ENCODE assay signal across 18 mouse cellular contexts in genomic region chr10:96656176-96656575, GRCm38 (mm10). TPM values are rescaled to one million over a fixed set of nuclear protein-coding genes. Genes with fewer than 3 reads are reported as not detected.
DNase-seq lines count a peak whose midpoint lies in the region; ATAC-seq and TF ChIP-seq lines count a peak whose summit lies in the region.
"Had no signal": no experiment of that assay in that cellular context is flagged by ENCODE, and none has a peak within 500 bp of the region (broad histone marks: within the 10 kb centered on the region; RNA-seq: fewer than 3 reads in every experiment).

No protein-coding gene starts in this region.

- no peak for TF ChIP-seq POLR2A in heart, adult 2 months (IDR thresholded peaks at IDR 0.05; ENCODE audit: insufficient read depth, low read depth, low read length)
- no peak for TF ChIP-seq POLR2A in kidney, adult 2 months (IDR thresholded peaks at IDR 0.05; ENCODE audit: low read depth, low read length)

- no peaks in the 10 kb centered on the region for H3K79me2 ChIP-seq in heart, adult 2 months (replicated peaks; ENCODE audit: control insufficient read depth, insufficient read depth, low read length)

- DNase-seq in CD4-positive helper T cell, adult 2 months (ENCODE audit: low read depth, low spot score) = peak; percentile 33
- peak; percentile 79 for DNase-seq in NIH3T3 (ENCODE audit: low read depth)
- DNase-seq in kidney, postnatal 10 days = no peak
- no peak for DNase-seq in heart, adult 2 months
- no peak for DNase-seq in kidney, adult 2 months
- DNase-seq: adrenal gland, adult 2 months; cerebellum, adult 8-10 months; heart, postnatal 10 days; right cerebral cortex, adult 18-20 months; thymus, postnatal 14 days had no signal

- H3K36me3 ChIP-seq in heart, adult 2 months (ENCODE audit: control insufficient read depth, insufficient read depth, low read length) = no peaks in the 10 kb centered on the region
- no peaks in the 10 kb centered on the region for H3K36me3 ChIP-seq in kidney, adult 2 months (ENCODE audit: control insufficient read depth, insufficient read depth, low read length)
- H3K36me3 ChIP-seq: embryonic facial prominence, embryonic 10.5 days; hindbrain, embryonic 12.5 days; liver, embryonic 15.5 days; neural tube, embryonic 12.5 days had no signal

- H3K27ac ChIP-seq in heart, adult 2 months = no peak overlapping the region
- H3K27ac ChIP-seq in kidney, adult 2 months (ENCODE audit: insufficient read depth, low read depth, low read length) = no peak overlapping the region
- H3K27ac ChIP-seq: embryonic facial prominence, embryonic 10.5 days; forebrain, embryonic 13.5 days; hindbrain, embryonic 12.5 days; liver, embryonic 15.5 days; neural tube, embryonic 12.5 days had no signal

- no peak for TF ChIP-seq CTCF in heart, adult 2 months (IDR thresholded peaks at IDR 0.05)
- TF ChIP-seq CTCF in kidney, adult 2 months (conservative IDR thresholded peaks at IDR 0.05; ENCODE audit: insufficient read depth, insufficient read length, low read depth, low read length) = no peak

- H3K4me3 ChIP-seq in heart, adult 2 months = no peak overlapping the region
- no peak overlapping the region for H3K4me3 ChIP-seq in kidney, adult 2 months (ENCODE audit: insufficient read depth, low read depth, low read length)
- H3K4me3 ChIP-seq: embryonic facial prominence, embryonic 10.5 days; forebrain, embryonic 13.5 days; hindbrain, embryonic 12.5 days; liver, embryonic 15.5 days; neural tube, embryonic 12.5 days had no signal

- WGBS in heart, adult 2 months = 55% methylated on average over 3 of the region's 3 CpGs
- 77% methylated on average over 3 of the region's 3 CpGs for WGBS in kidney, adult 2 months

- no peak overlapping the region for H3K9ac ChIP-seq in heart, adult 2 months (ENCODE audit: low read depth, low read length)
- H3K9ac ChIP-seq: forebrain, embryonic 13.5 days; hindbrain, embryonic 12.5 days; liver, embryonic 15.5 days; neural tube, embryonic 12.5 days had no signal

- ATAC-seq in inflammation-experienced regulatory T-cells, adult 6 months = peak; percentile 83
- peak; percentile 89 for ATAC-seq in megakaryocyte, adult 5-6 weeks (ENCODE audit: poor library complexity, severe bottlenecking)
- ATAC-seq: forebrain, embryonic 13.5 days had no signal

- intact Hi-C loops in heart, adult 2 months (cut with DNase I) = no loop called here

- no peaks in the 10 kb centered on the region for H3K4me1 ChIP-seq in heart, adult 2 months (ENCODE audit: control insufficient read depth, insufficient read depth, low read length)
- peaks cover 13% of the 10 kb centered on the region; the same call in 1 of the 2 replicates for H3K4me1 ChIP-seq in kidney, adult 2 months (ENCODE audit: control insufficient read depth, insufficient read depth, low read length)

- no peaks in the 10 kb centered on the region for H3K27me3 ChIP-seq in heart, adult 2 months (ENCODE audit: control insufficient read depth, insufficient read depth, low read length)
- H3K27me3 ChIP-seq in kidney, adult 2 months (replicated peaks; ENCODE audit: control insufficient read depth, insufficient read depth, low read length) = no peaks in the 10 kb centered on the region
- H3K27me3 ChIP-seq: CH12.LX; forebrain, embryonic 13.5 days; hindbrain, embryonic 12.5 days; liver, embryonic 15.5 days; neural tube, embryonic 12.5 days had no signal

- no peak for TF ChIP-seq EP300 in heart, adult 2 months (IDR thresholded peaks at IDR 0.05; ENCODE audit: insufficient read depth, low read depth, low read length)

RNA-seq across cellular contexts. Expression of gene Btg1, which starts 39.4 kb away (rescaled TPM):
- polyA plus RNA-seq in inflammation-experienced regulatory T-cells, adult 6 months (2017; shearing (Covaris generic)) = 100 to 1,000 TPM; 133 to 334 (median 288) TPM
- 146 and 153 TPM in 2 replicates for total RNA-seq in megakaryocyte, adult 5-6 weeks (2015)
- total RNA-seq in megakaryocyte, adult 5-6 weeks (2017) = 157 and 197 TPM in 2 replicates
- total RNA-seq in heart, adult 2 months (2021) = 10 to 100 TPM; 28.5 to 45.2 TPM
- 10.4 and 11.7 TPM in 2 replicates for polyA plus RNA-seq in heart, adult 2 months (2012; rRNA removed)
- 16.3 and 35.5 TPM in 2 replicates for polyA plus RNA-seq in kidney, adult 2 months (2012; rRNA removed)

Comparison
In these comparisons a context has a peak if more than half of its experiments do, and no peak if none do; other contexts are left out.
1. DNase-seq: peak in CD4-positive helper T cell, adult 2 months (single experiment) and NIH3T3 (single experiment); none in kidney, postnatal 10 days (single experiment), heart, adult 2 months (0 of 2) and kidney, adult 2 months (single experiment).